Mouse (Mus musculus) frontal cortex, postnatal 10 days (tissue): ENCODE measurements at regions not wholly inside any gene's neighbourhood (a gene's known extent, or its start where the extent isn't known, plus 50 kb on each side); places are given as distances from the start of the nearest gene placed in this dataset.

Source experiments
- DNase-seq, 2 experiments: peaks; one replicate each; pipeline ENCODE4 v3.0.0; 2022; ENCODE audit warnings: low spot score in 2 of 2, mixed read lengths in 1 of 2

DNA sequence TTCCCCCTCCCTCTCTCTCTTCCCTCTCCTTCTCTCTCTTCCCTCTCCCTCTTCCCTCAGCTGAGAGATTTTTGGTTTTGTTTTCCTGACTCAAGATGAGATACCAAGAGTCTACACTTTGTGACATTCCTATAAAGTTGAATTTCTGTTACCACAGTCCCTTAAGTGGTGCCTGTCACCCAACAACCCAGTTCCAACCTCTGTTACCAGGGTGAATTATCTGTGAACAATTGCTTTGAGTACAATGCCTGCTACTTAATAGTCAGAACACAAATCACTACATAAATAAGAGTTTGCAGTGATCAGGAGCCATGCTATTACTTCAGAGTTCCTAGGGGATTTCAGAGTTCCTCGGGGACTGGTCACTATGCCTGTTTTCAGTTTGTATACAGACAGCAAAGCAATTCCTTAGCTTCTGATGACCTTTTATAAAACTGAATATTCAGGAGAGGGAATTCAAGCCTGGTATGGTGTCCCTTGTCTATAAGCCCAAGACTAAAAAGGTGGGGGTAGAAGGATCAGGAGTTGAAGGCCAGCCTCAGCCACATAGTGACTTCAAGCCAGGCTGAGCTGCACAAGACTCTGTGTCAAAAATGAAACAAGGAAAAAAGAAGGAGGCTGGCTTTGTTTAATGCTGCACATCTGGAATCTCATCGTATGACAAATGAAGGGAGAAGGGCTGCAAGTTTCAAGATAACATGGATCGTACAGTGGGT lies 99.2 kb upstream of the F13a1 start:
- no peak for DNase-seq

DNA sequence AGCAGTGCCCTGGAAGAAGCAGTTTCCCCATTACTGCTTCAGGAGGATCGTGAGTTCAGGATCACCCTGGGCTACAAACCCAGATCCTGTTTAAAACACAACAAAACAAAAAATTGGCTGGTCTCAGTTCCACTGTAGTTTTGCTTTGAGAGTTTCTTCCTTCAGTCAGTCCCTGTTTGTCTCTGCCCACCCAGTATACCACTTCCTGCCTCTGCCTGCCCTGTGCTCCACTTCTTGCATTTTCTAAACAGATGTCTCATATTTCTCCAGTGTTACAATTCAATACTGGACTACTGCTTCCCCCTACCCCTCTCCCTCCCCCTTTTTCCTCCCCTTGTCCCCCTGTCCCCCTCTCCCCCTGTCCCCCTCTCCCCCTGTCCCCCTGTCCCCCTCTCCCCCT lies 98.6 kb upstream of the F13a1 start:
- DNase-seq = no peak

DNA sequence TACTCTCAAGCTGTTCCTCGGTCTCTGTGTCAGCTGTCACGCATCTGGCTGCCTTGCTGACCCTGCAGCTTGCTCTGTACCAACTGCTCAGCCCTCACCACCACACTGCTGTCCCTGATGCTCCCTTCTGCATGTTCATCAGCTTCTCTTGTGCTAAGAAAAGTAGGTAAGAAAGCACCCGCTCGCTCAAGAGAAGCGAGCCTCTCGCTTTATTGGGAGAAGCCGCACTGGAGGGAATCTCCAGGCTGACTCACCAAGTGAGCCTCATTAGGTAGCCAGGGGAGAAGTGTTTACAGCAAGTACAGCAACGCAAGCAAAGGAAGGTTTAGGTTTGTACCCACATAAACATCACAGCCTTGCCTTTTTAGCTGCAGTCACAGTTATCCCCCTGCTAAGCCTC lies 97.7 kb upstream of the F13a1 start:
- DNase-seq = no peak

DNA sequence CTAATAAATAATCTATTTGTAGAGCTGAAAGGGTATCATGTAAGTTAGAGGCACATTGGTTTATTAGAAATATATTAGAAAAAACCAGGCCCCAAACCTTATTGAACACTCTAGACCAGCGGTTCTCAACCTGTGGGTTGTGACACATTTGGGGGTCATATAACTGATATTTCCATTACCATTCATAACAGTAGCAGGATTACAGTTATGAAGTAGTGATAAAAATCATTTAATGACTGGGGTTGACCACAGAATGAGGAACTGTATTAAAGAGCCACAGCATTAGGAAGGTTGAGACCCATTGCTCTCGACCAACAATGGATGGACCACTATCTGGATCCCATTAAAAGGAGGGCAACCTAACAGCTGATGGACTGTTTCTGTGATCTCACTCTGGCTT lies 92.8 kb upstream of the F13a1 start:
- DNase-seq = no peak

DNA sequence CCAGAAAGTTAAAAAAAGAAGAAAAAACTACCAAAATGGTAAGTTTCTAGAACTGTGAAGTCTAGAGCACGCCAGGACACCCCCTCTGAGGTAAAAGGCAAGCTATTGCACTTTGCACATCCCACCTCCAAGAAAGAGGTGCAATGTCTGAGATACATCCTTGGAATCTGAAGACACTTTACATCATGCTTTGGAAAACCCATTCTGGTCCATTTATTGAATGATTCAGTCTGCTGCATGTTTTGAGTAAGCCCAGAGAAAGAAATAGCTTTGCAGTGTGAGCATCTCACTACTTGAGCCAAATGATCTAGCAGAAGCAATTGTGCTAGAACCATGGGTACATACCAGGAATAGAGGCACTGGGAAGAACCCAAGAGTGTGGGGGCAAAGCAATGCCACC lies 85.1 kb upstream of the F13a1 start:
- no peak for DNase-seq

DNA sequence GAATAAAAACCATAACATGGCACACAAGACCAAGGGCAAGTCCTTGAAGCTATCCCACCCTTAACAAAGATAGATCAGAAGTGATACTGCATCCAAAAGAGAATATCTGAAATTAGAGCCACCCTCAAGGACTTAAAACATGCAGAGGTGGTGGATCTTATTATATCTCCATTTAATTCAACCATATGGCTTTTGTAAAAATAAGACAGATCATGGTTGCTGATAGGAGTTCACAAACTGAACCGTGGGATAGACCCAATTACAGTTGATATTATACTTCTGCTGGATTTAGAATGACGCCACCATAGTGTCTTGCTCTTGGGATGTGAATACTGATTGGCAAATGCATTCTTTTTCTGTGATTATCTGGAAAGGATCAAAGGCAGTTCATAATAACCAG lies 84.5 kb upstream of the F13a1 start:
- DNase-seq = no peak

DNA sequence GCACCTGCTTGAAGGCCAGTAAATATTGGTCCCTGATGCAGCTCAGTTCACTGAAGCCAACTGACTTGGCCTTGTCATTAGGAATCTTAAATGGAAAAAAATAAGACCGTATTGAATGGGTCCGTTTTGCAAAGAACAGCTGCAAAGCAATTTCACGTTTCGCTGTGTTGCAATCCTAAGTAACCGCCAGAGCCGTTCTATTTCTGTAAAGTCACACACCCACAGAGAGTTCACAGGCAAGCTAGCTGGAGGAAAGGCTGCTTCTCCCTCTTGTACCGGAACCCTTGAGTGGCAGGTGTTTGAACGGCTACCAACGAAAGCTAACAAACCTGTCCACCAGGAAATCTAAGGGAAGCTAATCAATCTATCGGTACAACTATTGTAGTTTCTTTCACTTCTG lies 80.6 kb upstream of the F13a1 start:
- no peak for DNase-seq

DNA sequence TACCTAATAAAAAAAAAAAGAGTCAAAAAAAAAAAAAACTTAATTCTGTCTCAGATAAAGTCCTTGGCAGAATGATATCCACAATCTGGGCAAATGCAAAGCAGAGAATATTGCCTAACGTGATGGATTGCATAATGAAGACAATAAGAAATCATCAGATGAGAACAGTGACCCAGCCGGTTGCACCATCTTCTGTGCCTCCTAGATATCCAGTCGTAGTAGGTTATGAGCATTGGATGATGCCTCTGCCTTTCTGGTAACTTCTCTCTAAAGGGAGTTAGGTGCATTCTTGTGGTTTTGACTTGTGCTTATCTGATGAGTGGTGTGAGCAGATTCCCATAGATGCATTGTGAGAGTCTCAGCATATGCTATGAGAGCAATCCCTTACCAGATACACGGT lies 71.6 kb upstream of the F13a1 start:
- no peak for DNase-seq

DNA sequence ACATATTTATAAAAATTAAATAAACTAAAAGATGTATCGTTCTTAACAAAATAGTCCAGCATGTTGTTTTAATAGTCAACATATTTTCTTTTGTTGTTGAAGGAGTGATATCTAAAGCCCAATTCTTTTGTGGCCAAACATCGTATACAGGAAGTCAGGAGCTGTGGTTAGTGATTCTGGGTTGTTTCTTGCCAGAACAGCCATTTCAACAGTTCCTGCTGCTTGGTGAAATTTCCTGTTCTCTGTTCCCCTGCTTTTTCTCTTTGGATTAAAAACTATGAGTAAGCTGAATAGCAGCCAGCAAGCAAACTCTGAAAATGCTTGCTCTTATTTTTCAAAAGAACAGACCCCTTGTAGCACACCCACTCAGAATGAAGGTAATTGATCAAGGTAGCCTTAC lies 70.2 kb upstream of the F13a1 start:
- no peak for DNase-seq

DNA sequence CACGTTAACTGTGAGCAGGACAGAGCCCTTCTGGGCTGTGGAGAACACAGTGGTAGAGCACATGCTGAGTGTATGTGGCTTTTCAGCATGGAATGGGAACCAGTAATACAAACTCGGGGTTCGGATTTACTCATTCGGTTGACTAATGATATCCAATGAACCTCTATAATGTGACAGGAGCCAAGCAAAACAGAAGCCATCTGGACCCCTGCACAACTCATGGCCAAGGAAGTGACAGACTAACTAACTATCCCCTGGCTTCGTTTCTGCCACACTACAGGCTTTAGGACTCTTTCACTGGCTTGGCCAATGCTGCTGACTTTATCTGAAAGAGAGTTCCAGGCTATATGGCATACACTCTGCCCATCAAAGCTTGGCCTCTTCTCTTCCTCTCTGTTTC lies 64.3 kb upstream of the F13a1 start:
- no peak for DNase-seq

DNA sequence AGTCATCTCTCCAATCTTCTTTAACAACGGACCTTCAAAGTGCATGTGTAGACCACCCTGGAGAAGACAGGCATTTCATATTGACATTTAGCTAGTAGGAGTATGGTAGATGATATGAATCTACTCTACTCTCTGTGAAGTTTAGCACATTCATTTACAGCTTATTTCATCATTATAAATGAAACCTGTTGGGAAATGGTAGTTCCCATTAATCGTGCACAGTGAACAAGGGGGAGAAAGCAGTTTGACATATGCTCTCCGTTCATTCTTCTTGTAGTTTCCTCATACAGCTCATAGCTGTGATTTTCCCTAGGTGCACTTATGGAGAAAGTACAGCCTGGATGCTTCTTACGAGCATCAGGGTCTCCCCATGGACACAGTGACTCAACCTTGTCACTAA lies 61.7 kb upstream of the F13a1 start:
- DNase-seq = no peak

DNA sequence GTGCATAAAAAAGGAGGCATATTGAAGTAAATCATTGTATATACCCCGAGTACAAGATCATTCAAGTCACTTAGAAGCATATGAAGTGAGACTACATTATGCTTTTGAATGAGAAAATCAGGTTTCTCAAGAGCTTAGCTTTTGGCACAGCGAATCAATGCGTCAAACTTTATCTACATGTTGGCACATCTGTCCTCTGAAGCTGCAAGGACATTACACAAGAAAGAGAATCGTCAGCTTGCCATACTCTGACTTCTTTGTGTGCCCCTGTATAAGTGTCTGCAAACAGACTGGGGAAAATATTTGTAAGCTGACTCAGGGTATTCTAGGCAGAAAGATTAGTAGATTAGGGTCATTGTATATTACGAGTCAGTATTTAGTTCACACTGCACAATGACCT lies 57.7 kb upstream of the F13a1 start:
- DNase-seq = no peak

DNA sequence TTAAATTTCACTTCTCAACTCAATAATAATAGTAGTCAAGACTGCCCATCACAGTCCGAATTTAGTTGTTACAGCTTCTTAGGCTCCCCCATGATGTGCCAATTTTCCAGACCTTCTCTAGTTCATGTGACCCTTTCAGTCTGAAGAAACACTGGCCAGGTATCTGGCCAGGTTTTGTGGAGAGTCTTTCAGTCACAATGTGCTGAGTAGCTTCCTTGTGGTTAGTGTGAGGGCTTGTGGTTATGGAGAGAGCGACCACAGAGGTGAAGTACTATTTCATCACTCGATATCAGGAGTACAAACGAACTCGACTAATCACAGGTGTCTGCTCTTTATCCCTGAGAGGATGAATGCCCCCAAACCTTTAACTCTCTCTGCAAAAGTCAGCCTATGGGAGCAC lies 56.0 kb upstream of the F13a1 start:
- DNase-seq = no peak

DNA sequence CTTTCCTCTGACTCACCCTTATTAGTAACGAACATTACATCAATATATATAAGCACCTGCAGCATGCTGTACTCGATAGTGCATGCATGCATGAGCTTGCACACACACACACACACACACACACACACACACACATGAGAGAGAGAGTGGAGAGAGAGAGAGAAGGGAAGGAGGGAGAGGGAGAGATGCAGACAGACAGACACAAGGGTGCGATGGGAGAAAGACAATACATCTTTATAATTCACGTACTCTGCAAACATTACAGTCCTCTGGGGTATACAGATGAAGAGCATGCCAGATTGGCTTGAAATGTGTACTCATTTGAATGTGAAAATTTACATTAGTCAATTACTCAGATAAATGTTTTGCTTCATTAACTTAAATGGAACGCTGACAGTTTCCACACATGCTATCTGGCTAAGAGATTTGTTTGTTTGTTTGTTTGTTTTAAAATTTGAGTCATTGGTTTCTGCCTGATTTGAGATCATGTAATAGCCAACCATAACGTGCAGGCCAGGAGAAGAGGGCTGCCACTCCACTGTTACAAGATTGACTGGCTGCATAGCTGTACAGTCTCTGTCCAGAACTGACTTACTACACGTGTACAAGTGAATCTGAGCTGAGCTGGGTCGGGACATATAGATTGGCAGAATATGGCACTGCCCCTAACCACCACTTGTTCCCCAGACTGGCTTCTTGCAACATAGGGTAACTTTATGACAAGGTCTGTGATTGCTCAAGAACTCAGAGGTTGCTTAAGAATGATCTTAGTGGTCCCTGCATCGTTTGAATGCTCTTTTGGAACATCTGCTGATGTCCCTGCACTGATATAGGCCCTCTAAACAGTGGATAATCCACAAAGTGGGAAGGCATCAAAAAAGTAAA lies 54.6 kb upstream of the F13a1 start:
- DNase-seq = no peak

DNA sequence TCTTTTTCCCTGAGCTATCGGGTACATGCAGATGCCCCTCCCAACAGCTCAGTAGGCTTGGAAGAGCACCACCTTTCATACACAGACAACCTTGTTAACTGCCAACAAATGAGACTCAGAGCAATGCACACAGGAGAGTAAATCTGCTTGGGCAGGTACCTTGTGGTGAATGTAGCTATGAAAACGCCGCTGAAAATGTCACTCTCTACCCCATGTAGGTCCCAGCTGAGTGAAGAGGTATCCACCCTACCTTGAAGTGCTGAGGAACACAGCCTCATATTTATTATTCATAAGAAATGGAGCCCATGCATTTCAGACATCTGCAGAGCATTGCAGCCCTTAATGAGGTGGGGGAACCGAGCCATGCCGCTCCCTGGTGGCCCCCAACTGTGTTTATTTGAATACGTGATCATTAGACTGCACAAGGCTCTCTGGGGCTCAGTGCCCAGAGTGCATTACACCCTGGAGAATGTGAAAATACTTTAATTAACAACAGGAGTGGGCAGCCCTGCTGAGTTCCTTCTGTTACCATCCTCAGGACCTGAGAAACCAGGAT lies 53.8 kb upstream of the F13a1 start:
- DNase-seq = no peak

DNA sequence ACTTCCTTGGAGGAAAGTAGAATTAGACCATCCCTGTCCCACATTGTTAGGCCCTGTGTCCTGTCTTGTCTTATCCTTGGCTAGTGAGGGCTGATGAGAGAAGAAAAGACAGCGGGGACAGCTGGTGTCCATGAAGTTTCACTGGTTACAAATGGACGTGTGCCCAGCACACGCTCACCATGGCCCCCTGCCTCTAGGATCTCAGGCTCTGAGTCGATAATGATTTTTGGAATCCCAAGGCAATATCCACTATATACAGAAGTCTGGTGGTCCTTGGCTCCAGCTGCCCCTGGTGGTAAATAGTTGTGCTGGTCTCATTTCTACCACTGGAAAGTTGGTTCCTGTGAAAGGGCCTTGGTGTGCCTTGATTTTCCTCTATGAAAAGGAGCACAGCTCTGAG lies 51.7 kb upstream of the F13a1 start:
- DNase-seq = no peak
